Mouse (Mus musculus): ENCODE data around the gene Glis1. TPM values are rescaled to one million over a fixed set of nuclear protein-coding genes. Genes with fewer than 3 reads are reported as not detected.

Glis1 gene
- 1 to 10 TPM in 1 of 2 experiments, under 1 TPM in 1; 0.23 to 1.1 TPM for total RNA-seq (2021)
- long read RNA-seq, experiment 1, result 0 reads
- long read RNA-seq, experiment 2, result 0 reads

DNA sequence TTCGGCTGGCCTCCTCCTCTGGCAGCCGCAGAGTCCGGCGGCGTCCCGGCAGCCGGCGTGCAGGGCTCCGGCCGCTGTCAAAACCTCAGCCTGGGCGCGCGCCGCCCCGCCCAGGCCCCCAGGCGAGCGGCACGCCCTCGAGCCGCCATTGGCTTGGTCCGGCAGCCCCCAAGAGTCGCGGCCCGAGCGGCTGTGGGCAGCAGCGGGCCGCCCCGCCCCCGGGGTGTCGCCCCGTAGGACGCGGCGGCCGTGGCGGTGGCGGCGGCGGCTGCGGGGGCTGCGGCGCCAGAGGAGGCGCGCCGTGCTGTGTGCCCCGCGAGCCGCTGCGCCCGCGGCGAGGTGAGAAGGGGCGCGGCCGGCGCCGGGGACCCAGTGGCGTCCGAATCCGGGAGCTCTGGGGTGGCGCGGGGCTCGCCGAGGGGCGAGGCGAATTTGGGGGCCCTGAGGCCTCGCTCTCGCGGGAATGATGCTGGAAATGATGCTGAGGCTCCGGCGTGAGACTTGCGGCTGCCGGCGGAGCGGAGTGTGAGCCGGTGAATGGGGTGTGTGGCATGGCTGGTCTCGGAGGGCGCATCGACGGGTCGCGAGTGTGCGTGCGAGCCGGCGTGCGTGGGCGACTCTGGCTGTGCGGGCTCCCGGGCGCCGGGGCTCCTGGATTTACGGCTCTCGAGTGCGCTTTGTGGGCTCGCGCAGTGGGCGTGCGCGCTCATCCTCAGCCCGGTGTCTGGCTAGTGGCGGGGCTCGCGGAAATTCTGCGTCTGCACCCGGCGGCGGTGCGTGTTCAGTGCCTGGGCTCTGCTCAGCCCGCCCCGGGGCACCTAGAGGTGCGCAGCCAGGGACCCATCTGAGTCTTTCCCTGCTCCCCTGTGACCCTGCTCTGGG, at the start of gene Glis1:
Gene Glis1, plus strand, starts transcription at position 236 of the 882 bp plus-strand sequence.
- DNase-seq (ENCODE audit: low spot score in 2 of 2), result peak; percentile 65 to 69

- no peak for DNase-seq (ENCODE audit: low spot score in 2 of 2)
Observed at GRCm38 (mm10) chr4:107387038-107387437, 47.4 kb upstream of the Glis1 start.

- no peak for DNase-seq (ENCODE audit: low spot score in 2 of 2)
Observed at GRCm38 (mm10) chr4:107387465-107387864, 46.9 kb upstream of the Glis1 start.

GRCm38 (mm10) chr4:107388291-107388690, 46.1 kb upstream of the Glis1 start:
- DNase-seq (ENCODE audit: low spot score in 2 of 2), result no peak

DNA sequence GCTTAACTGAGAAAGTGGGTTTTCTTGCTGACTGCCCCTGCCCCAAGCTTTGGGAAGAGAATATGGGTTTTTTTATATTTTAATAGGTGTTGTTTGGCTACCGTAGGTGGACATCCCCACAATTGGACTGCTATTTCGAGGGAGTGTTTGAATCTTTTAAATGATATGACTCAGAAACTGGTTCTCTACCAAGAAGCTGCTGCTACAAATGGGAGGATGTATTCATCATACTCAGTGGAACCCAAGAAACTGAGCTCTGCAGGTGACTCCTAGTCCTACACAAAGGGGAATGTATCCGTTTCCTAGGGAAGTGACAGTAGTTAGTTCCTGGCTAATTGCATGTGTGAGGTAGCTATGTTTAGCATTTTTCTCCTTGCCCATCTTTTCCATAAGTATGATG, 45.0 kb upstream of the Glis1 start:
- DNase-seq (ENCODE audit: low spot score in 2 of 2), result no peak

DNA sequence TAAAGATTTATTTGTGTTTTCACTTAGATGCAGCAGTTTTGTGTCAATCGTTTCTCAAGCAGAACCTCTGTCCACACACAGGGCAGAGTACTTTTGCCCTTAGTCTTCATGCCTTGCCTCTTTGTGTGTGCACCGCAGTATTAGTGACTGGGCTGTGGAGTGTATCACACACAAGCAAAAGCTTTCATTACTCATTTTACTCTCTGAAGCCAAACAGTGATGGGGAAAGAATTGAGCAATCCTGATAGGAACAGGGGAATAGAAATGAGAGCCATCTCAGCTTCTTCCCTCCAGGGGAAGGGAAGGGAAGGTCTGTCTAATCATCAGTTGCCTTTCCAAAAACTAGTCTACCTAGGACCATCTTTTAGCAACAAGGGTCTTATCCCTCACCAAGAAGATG, 40.6 kb upstream of the Glis1 start:
- no peak for DNase-seq (ENCODE audit: low spot score in 2 of 2)

DNA sequence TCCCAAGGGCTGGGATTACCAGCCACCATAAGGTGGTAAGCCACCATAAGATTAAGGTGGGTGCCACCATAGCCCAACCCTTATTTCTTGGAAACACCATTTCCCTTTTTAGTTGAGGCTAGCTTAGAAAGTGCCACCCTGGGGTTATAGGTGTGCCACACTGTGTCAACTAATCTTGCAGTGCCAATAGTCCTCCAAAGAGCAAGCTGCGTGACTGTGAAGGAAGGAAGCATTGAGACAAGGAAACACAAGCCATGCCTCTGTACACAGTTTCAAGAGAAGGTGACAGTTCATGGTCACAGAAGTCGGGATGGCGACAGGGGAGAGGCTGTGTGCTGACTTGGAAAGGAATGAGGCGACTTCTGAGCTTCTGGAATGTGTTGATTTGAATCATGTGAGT, 14.2 kb upstream of the Glis1 start:
- DNase-seq (ENCODE audit: low spot score in 2 of 2), result no peak

DNA sequence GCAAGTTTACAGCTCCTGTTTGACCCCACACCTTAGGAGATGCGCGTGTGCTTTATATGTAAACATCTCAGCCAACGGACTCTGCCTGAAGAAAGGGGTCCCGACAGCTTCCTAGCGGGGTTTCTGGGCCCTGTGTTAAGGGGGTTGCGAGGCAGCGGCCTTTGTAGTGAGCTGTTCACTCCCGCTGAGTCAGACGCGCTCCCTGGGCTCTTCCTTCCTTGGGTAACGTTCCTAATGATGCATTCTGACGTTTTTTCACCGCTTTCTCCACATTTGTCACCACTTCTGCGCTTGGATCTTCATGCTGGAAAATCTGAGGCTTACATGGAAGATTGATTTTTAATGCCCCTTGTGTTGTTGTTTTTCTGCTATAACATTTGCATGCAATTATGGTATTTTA, 12.7 kb upstream of the Glis1 start:
- no peak for DNase-seq (ENCODE audit: low spot score in 2 of 2)

- DNase-seq (ENCODE audit: low spot score in 2 of 2), result peak in 1 of 2 experiments; percentile 21
Observed at GRCm38 (mm10) chr4:107422176-107422575, 12.2 kb upstream of the Glis1 start.

DNA sequence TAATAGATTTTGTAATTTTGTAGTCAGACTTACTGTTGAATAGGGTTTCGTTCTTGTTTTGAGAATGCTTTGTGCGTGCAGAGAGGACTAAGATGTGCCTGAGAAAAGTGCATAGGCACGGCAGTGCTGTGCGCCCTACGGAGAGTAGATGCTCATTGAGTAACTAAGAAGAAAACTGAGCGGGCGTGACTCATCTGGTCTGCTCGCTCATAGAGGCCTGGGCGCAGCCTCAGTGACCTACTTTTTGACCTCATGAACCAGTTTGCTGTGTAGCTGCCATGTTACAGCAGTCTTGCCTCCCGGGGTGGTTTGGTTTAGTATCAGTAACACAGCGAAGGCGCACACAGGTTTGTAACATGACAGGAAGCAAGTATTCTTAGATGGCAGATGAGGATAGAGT, 8.8 kb upstream of the Glis1 start:
- DNase-seq (ENCODE audit: low spot score in 2 of 2), result no peak

GRCm38 (mm10) chr4:107426631-107427030, 7.8 kb upstream of the Glis1 start:
- no peak for DNase-seq (ENCODE audit: low spot score in 2 of 2)

- DNase-seq (ENCODE audit: low spot score in 2 of 2), result no peak
Observed at GRCm38 (mm10) chr4:107432717-107433116, 1.7 kb upstream of the Glis1 start.

GRCm38 (mm10) chr4:107433998-107434355, 414 bp upstream of the Glis1 start:
- DNase-seq (ENCODE audit: low spot score in 2 of 2), result no peak

- DNase-seq (ENCODE audit: low spot score in 2 of 2), result no peak
Observed at GRCm38 (mm10) chr4:107435238-107435946, 1.0 kb downstream of the Glis1 start.

DNA sequence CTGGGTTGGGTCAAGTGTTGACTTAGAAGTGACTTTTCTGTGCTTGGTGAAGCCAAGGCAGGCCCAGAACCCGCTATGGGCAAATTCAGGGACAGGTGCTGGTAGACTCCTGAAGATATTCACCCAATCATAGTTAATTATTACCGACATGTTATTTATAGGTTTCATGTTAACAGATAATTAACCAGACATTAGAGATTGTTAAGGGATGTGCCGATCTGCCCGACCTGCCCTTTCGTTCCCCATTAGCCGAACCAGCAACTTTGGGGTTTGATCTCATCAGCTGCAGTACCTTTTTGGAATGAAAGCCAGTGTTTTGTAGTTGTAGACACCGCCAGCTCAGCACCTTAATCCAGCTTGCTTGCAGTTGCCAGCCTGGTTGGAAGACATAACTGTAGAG, 2.1 kb downstream of the Glis1 start:
- no peak for DNase-seq (ENCODE audit: low spot score in 2 of 2)

GRCm38 (mm10) chr4:107438741-107439140, 4.3 kb downstream of the Glis1 start:
- DNase-seq (ENCODE audit: low spot score in 2 of 2), result no peak

DNA sequence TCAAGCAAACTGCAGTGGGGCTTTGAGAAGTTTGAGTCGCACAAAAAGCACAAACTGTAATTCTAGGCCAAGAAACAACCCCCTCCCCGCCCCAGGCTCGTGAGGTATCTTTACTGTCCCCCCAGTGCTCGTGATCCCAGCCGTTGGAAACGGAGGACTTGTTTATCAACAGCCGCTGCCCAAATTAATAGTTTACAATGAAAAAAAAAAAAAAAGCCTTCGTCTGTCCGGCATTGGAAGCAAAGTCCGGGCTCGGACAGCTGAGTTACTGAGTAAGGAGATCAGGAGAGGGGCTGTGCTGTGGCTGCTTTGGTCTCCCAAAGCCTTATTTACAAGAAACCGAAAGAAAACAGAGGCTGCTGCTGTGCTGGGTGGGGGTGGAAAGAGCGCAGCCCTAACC, 5.9 kb downstream of the Glis1 start:
- no peak for DNase-seq (ENCODE audit: low spot score in 2 of 2)

- DNase-seq (ENCODE audit: low spot score in 2 of 2), result no peak
Observed at GRCm38 (mm10) chr4:107442288-107442687, 7.9 kb downstream of the Glis1 start.

- DNase-seq (ENCODE audit: low spot score in 2 of 2), result no peak
Observed at GRCm38 (mm10) chr4:107442891-107443483, 8.6 kb downstream of the Glis1 start.

DNA sequence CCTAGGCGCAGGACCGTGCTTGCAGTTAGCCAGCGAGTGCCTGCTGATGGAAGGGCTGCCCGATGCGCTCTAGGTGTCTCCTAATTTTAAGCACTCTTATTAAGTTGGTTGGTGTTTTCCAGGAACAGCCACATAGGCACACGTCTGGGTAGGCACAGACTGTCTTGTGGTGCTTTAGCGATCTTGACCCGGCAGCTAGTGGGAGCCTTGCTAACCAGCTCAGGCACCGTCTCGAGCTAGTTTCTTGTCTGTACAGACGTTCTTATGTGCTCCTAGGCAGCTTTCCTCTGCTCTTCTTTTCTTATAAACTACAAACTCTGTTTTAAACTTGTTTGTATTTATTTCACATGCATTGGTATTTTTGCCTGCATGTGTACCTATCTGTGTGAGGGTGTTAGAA, 9.2 kb downstream of the Glis1 start:
- no peak for DNase-seq (ENCODE audit: low spot score in 2 of 2)

DNA sequence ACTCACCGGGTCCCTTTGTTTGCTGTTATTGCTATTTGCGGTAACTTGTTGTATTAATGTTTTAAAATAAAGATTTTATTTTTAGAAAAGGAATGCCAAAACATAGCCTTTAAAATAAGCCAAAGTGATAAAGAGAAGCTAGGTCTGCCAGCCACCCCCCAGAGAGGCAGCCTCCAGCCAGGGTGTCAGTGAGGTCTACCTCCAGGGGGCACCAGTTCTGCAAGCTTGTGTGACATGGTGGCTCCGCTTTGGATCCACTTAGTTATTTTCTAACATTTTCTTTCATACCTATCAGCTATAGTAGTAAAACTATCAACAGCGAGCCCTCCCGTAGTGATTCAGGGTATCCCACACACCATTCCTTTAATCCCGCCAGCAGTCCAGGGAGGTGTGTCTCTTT, 14.1 kb downstream of the Glis1 start:
- DNase-seq (ENCODE audit: low spot score in 2 of 2), result no peak

DNA sequence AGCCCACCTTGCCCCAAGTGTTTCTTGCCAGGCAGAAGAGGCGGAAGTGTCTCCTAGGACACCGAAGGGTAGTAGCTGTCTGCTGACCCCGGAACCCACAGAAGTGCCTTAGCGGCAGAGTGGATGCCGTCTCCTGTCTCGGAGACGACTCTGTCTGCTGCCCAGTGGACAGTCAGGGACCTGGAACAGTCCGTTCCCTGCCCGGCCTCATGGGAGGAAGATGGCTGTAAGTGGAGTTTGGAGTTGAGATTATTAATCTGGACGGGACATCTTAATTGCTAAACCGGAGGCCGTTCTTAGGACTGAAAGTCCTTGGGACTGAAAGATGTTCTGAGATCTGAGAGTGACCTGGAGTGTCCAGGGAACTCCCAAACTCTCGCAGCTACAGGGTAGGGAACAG, 15.1 kb downstream of the Glis1 start:
- DNase-seq (ENCODE audit: low spot score in 2 of 2), result no peak

All from adrenal gland, adult 18-20 months (tissue).